Mouse (Mus musculus) neural tube, embryonic 15.5 days (tissue): ENCODE data around the gene Susd4. TPM values are rescaled to one million over a fixed set of nuclear protein-coding genes. Genes with fewer than 3 reads are reported as not detected.

Experiments
- ATAC-seq: fragments of 200-750 bp; cut with Nextera tagmentation; 2 replicates; pipeline ENCODE4 v1.8.0; 2017; ENCODE audit warnings: mild to moderate bottlenecking, moderate TSS enrichment, moderate library complexity; ENCODE audit not compliant: low FRiP score
- H3K27ac ChIP-seq: fragments of 300-500 bp; sonication (generic); replicated peaks from 2 replicates; pipeline ENCODE4 v1.5.1; 2015; ENCODE audit warnings: mild to moderate bottlenecking, inconsistent platforms
- H3K27me3 ChIP-seq: fragments of 300-500 bp; sonication (generic); replicated peaks from 2 replicates; pipeline ENCODE4 v1.6.1; 2015; ENCODE audit warnings: inconsistent platforms
- H3K36me3 ChIP-seq: fragments of 300-500 bp; sonication (generic); 2 replicates; pipeline ENCODE4 v1.6.1; 2015; ENCODE audit warnings: inconsistent platforms
- H3K4me1 ChIP-seq: fragments of 300-500 bp; sonication (generic); 2 replicates; pipeline ENCODE4 v1.6.1; 2015; ENCODE audit warnings: inconsistent platforms
- H3K4me2 ChIP-seq: fragments of 300-500 bp; sonication (generic); 2 replicates; pipeline ENCODE4 v1.6.1; 2015; ENCODE audit warnings: inconsistent platforms, mild to moderate bottlenecking, moderate library complexity
- H3K4me3 ChIP-seq: fragments of 300-500 bp; sonication (generic); replicated peaks from 2 replicates; pipeline ENCODE4 v1.5.1; 2015; ENCODE audit warnings: mild to moderate bottlenecking, inconsistent platforms
- H3K9ac ChIP-seq: fragments of 300-500 bp; sonication (generic); replicated peaks from 2 replicates; pipeline ENCODE4 v1.6.1; 2015; ENCODE audit warnings: mild to moderate bottlenecking, inconsistent platforms
- H3K9me3 ChIP-seq: fragments of 300-500 bp; sonication (generic); replicated peaks from 2 replicates; pipeline ENCODE4 v1.6.1; 2016; ENCODE audit warnings: inconsistent platforms
- WGBS: fragments of 180-500 bp; shearing (Covaris S2); methylation state at CpG from one replicate; pipeline ENCODE4 v1.1.7; 2015; ENCODE audit warnings: mixed read lengths; 5-methylcytosine and 5-hydroxymethylcytosine counted together
- polyA plus RNA-seq: library from polyadenylated mRNA; unstranded; fragments of >200 nt; fragmentation: Nextera tagmentation; extraction: Ambion mirVana; gene quantifications from 2 replicates; pipeline ENCODE4 v1.2.1, GENCODE M21; 2015

The Susd4 gene
- polyA plus RNA-seq, 1 experiment from 2014 or later = 88.9 TPM

DNA sequence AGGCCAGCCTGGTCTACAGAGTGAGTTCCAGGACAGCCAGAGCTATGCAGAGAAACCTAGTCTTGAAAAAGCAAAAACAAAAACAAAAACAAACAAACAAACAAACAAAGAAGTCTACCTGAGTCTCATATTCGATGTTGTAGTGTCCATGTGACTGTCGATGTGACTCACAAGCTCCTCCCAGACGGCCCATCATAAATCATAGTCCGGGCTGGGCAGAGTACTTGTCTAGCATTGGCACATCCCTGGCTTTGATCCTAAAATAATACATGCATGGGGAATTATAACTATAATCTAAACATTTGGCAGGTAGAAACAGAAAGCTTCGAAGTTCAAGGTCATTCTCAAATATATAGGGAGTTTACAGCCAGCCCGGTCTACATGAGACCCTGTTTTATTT lies 162.8 kb downstream of the Susd4 start:
- ATAC-seq = no peak
- WGBS = 90% methylated on average over 6 of the region's 6 CpGs
- no peak overlapping the region for H3K9ac ChIP-seq
- no peaks in the 10 kb centered on the region for H3K27me3 ChIP-seq
- peaks cover 17% of the 10 kb centered on the region for H3K4me1 ChIP-seq
- no peak overlapping the region for H3K27ac ChIP-seq
- no peak overlapping the region for H3K4me2 ChIP-seq
- H3K4me3 ChIP-seq = no peak overlapping the region
- no peaks in the 10 kb centered on the region for H3K9me3 ChIP-seq
- no peaks in the 10 kb centered on the region for H3K36me3 ChIP-seq

DNA sequence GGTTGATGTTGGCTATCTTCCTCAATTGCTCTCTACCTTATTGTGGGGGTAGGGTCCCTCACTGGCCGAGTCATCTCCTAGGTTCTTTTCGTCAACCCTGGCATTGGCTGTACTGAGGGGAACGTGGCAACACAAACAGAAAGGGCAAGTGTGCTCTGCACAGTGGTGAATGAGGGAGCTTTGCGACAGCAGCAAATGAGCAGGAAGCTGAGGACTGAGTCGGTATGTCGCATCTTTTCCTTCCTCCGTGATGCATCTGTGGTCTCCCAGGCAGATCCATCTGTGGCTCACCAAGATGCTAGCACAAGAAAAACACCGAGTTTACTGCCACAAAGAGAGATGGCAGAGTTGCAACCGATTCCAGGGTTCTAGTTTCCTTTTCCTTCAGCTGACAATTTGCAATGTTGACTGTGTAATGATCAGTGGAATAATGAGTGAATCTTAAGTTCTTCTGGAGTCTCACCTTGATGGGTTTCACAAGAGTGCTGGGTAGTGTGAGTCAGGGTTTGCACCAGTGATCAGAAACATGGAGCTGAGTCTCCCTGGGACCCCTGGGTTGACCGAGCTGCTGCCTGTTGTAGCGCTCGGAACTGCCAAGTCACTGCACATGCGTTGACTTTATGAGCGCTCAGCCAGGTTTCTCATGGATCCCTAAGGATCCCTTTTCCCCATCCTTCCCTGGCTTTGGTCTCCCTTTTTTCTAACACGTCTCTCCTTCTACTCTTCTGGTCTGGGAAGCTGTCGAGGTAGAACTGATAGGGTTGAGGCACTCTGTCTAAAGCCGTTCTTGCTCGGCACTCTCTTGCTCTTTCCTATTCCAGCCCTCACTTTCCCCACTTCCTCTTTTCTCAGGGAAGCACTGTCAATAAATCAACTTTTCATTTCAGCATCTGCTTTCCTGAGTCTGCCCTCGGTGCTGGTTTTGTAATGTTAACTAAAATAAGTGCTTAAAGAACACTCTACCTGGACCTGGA lies 164.5 kb downstream of the Susd4 start:
- no peak overlapping the region for H3K27ac ChIP-seq
- no peak overlapping the region for H3K9ac ChIP-seq
- 71% methylated on average over 19 of the region's 19 CpGs for WGBS
- H3K27me3 ChIP-seq = no peaks in the 10 kb centered on the region
- H3K9me3 ChIP-seq = no peaks in the 10 kb centered on the region
- no peak for ATAC-seq
- H3K36me3 ChIP-seq = no peaks in the 10 kb centered on the region
- 0 out of 2 replicates have a peak, but pooled peaks cover 7% of the 10 kb centered on the region for H3K4me1 ChIP-seq
- H3K4me3 ChIP-seq = no peak overlapping the region
- no peak overlapping the region for H3K4me2 ChIP-seq

DNA sequence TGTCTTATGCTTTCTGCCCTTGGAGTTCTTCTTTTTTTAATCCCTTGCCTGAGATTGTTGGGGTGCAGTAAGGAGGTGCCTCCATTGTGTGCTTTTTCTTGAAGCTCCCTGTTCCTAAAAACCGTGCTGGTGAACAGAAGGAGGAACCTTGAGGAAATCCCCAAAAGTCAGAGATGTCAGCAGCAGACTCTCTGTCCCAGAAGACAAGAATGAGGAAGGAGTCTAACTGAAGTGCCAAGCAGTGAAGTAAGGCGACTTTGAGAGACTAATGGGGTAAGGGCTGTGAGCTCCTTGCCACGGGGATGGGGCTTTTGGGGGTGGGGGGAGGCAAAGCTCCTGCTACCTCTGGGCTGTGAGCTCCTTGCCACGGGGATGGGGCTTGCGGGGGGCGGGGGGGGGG lies 171.8 kb downstream of the Susd4 start:
- no peak overlapping the region for H3K9ac ChIP-seq
- H3K27ac ChIP-seq = no peak overlapping the region
- no peak overlapping the region for H3K4me2 ChIP-seq
- no peaks in the 10 kb centered on the region for H3K9me3 ChIP-seq
- no peaks in the 10 kb centered on the region for H3K4me1 ChIP-seq
- ATAC-seq = no peak
- 52% methylated on average over 6 of the region's 6 CpGs for WGBS
- H3K27me3 ChIP-seq = no peaks in the 10 kb centered on the region
- no peak overlapping the region for H3K4me3 ChIP-seq
- H3K36me3 ChIP-seq = no peaks in the 10 kb centered on the region

DNA sequence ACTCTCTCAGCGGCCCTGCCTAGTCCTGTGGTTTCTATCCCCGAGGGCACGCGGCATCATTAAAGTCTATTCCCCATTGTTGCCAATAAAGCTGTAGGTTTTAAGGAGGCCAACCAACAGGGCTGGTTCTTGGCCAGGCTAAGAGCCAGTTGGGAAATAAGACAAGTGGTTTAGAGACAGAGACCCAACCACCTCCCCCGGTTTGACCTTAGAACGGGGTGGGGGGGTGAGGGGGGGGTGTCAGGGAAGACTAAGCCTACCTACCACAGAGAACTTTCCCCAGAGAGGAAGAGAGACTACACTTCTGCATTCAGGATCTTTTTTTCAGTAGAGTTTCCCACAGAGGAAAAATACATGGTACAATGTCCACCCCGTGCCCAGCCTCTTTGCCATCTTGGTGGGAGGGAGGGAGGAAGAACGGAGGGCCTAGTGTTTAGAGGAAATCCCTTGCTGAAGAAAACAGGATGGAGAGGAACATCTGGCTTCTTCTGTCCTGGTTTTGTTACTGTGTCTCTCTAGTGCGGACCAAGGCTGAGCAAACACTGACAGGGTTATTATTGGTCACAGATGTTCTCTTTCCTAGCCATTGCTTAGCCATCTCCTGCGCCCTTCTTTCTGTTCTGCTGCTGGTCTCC lies 173.9 kb downstream of the Susd4 start:
- no peak overlapping the region for H3K27ac ChIP-seq
- H3K4me3 ChIP-seq = no peak overlapping the region
- H3K36me3 ChIP-seq = no peaks in the 10 kb centered on the region
- no peak overlapping the region for H3K9ac ChIP-seq
- H3K4me2 ChIP-seq = no peak overlapping the region
- no peaks in the 10 kb centered on the region for H3K27me3 ChIP-seq
- H3K9me3 ChIP-seq = no peaks in the 10 kb centered on the region
- WGBS = 42% methylated on average over 10 of the region's 10 CpGs
- peaks cover 5% of the 10 kb centered on the region for H3K4me1 ChIP-seq
- ATAC-seq = no peak

DNA sequence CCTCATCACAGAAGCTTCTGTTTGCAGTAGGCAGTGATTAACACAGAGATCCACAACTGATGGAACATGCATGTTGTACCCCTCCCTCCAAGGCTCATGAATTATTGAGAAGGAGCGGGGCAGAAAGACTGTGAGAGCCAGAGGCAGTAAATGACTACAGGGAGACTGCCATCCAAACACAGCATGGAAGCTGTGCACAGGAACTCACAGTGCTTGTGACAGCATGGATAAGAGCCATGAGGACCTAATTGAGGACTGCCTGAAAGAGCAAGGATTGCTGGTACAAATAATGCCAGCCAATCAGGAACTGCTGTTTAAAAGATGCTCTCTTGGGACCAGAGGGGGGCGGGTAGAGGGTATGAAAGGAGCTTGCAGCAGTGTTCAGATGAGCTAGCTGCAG lies 178.3 kb downstream of the Susd4 start:
- Histone ChIP-seq H3K4me2 (no peak overlapping the region), H3K27me3 (no peaks in the 10 kb centered on the region), H3K4me3 (no peak overlapping the region), H3K9me3 (no peaks in the 10 kb centered on the region), H3K36me3 (no peaks in the 10 kb centered on the region), H3K27ac (no peak overlapping the region), H3K9ac (no peak overlapping the region), H3K4me1 (peaks cover 5% of the 10 kb centered on the region)
- 46% methylated on average over 2 of the region's 2 CpGs for WGBS
- no peak; the same call in 1 of the 2 replicates for ATAC-seq

DNA sequence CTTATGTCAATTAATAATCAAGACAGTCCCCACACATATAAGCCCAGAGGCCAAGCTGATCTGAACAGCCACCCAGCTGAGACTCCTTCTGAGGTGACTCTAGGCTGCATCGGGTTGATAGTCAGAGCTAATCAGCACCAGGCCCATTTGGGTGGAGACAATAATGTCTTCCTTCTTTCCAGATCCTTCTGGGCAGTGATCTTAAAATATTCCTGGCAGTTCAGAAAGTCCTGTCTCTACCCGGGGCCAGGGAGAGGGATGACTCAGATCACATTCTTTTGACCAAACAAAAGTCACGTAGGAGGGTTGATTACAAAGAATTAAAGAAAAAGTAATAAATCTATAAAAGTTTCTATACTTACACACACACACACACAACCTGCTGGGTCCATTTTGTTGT lies 180.3 kb downstream of the Susd4 start:
- no peak overlapping the region for H3K9ac ChIP-seq
- H3K27me3 ChIP-seq = no peaks in the 10 kb centered on the region
- H3K4me1 ChIP-seq = peaks cover 5% of the 10 kb centered on the region
- H3K4me3 ChIP-seq = no peak overlapping the region
- no peak overlapping the region for H3K27ac ChIP-seq
- no peak for ATAC-seq
- no peaks in the 10 kb centered on the region for H3K36me3 ChIP-seq
- H3K9me3 ChIP-seq = no peaks in the 10 kb centered on the region
- 89% methylated on average over 3 of the region's 3 CpGs for WGBS
- no peak overlapping the region for H3K4me2 ChIP-seq

DNA sequence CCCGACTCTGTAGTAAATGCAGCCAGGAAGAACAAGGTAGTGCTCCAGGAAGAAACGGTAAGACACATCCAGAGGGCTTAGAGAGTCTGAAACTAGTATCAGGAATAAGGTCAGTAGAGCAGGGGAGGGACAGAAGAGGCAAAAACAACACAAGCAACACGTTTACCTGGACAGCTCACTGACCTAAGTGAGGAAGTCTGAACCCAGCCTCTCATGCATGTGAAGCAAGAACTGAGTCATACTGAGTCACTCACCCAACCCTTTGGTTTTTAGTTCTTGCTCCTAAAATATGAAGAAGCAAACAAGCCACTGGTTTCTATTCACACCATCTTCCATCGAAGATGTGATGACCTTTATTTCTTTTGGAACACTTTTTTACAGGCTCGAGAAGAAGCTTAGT lies 181.0 kb downstream of the Susd4 start:
- Histone ChIP-seq H3K27ac (no peak overlapping the region), H3K4me2 (no peak overlapping the region), H3K4me3 (no peak overlapping the region), H3K4me1 (peaks cover 5% of the 10 kb centered on the region), H3K36me3 (no peaks in the 10 kb centered on the region), H3K9ac (no peak overlapping the region), H3K9me3 (no peaks in the 10 kb centered on the region), H3K27me3 (no peaks in the 10 kb centered on the region)
- 84% methylated on average over 5 of the region's 5 CpGs for WGBS
- no peak for ATAC-seq

DNA sequence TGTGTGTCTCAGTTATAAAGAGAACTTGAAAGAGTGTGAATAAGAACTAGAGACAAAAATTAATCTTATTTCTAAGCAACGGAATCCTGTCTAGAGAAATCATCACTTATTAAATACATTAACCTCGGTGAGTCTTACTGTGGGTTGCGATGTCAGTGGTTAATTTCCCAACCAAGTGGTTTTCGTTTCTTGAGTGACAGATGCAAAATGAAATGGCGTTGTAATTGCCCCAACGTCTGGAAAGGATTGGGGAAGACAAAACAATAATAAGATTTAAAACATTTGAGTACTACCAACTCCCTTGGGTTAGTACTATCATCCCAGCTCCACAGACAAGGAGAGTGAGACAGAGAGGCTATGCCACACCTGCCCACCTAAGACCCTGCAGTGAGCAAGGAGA lies 181.9 kb downstream of the Susd4 start:
- Histone ChIP-seq H3K27ac (no peak overlapping the region), H3K9ac (no peak overlapping the region), H3K27me3 (no peaks in the 10 kb centered on the region), H3K4me3 (no peak overlapping the region), H3K36me3 (no peaks in the 10 kb centered on the region), H3K4me2 (no peak overlapping the region), H3K4me1 (peaks cover 5% of the 10 kb centered on the region), H3K9me3 (no peaks in the 10 kb centered on the region)
- WGBS = 77% methylated on average over 6 of the region's 6 CpGs
- ATAC-seq = no peak

Other genes with a start within 250 kb of the Susd4 start
- 95.3 and 98.9 TPM in 2 replicates for gene Capn2, start 246.3 kb upstream of the Susd4 start, polyA plus RNA-seq
- 0.08 and 0.28 TPM in 2 replicates for gene Capn8, start 198.9 kb upstream of the Susd4 start, polyA plus RNA-seq
- not detected in 2 replicates for gene Ccdc185, start 14.7 kb upstream of the Susd4 start, polyA plus RNA-seq
- gene Tlr5, start 190.9 kb downstream of the Susd4 start, polyA plus RNA-seq = 0.36 and 0.61 TPM in 2 replicates